In genomic region chr7:66369934-66370445, GRCm38 (mm10) we compare ENCODE assay signal across 18 mouse cellular contexts. TPM values are rescaled to one million over a fixed set of nuclear protein-coding genes. Genes with fewer than 3 reads are reported as not detected.
DNase-seq lines count a peak whose midpoint lies in the region; ATAC-seq and TF ChIP-seq lines count a peak whose summit lies in the region.
"Had no signal": no experiment of that assay in that cellular context is flagged by ENCODE, and none has a peak within 500 bp of the region (broad histone marks: within the 10 kb centered on the region; RNA-seq: fewer than 3 reads in every experiment).

No protein-coding gene starts in this region.

- no peak overlapping the region for H3K9ac ChIP-seq in heart, embryonic 13.5 days
- no peak overlapping the region for H3K9ac ChIP-seq in liver, embryonic 11.5 days (ENCODE audit: low read depth, low read length)
- no peak overlapping the region for H3K9ac ChIP-seq in liver, embryonic 12.5 days
- no peak overlapping the region for H3K9ac ChIP-seq in limb, embryonic 15.5 days
- H3K9ac ChIP-seq: embryonic facial prominence, embryonic 15.5 days; hindbrain, embryonic 15.5 days; liver, embryonic 15.5 days had no signal

- H3K4me2 ChIP-seq in heart, embryonic 13.5 days: no peak overlapping the region
- H3K4me2 ChIP-seq in liver, embryonic 11.5 days: no peak overlapping the region
- H3K4me2 ChIP-seq in liver, embryonic 12.5 days: no peak overlapping the region
- H3K4me2 ChIP-seq in limb, embryonic 15.5 days: no peak overlapping the region
- H3K4me2 ChIP-seq: embryonic facial prominence, embryonic 15.5 days; hindbrain, embryonic 15.5 days; liver, embryonic 15.5 days had no signal

- no peaks in the 10 kb centered on the region; the same call in 1 of the 2 replicates for H3K36me3 ChIP-seq in heart, embryonic 13.5 days
- H3K36me3 ChIP-seq in liver, embryonic 11.5 days (ENCODE audit: control insufficient read depth, insufficient read depth, low read length): no peaks in the 10 kb centered on the region
- H3K36me3 ChIP-seq in liver, embryonic 12.5 days: no peaks in the 10 kb centered on the region
- H3K36me3 ChIP-seq in limb, embryonic 15.5 days: 0 out of 2 replicates have a peak, but pooled peaks cover 4% of the 10 kb centered on the region
- H3K36me3 ChIP-seq: embryonic facial prominence, embryonic 15.5 days; heart, embryonic 10.5 days; hindbrain, embryonic 15.5 days; liver, embryonic 15.5 days had no signal

- DNase-seq in heart, postnatal 36 days: no peak
- DNase-seq in liver, embryonic 11.5 days (ENCODE audit: low spot score): no peak
- DNase-seq in Muller cell, postnatal 12 days (ENCODE audit: inconsistent ontology term): peak; percentile 87
- no peak for DNase-seq in embryo, embryonic 10.5 days (ENCODE audit: low spot score)
- no peak for DNase-seq in layer of hippocampus, adult 2 months (ENCODE audit: low spot score in 2 of 2)
- DNase-seq: cerebellum, adult 11 months; thymus, adult 2 months had no signal

- H3K9me3 ChIP-seq in heart, embryonic 13.5 days: no peaks in the 10 kb centered on the region
- no peaks in the 10 kb centered on the region for H3K9me3 ChIP-seq in liver, embryonic 11.5 days (ENCODE audit: control insufficient read depth, low read length)
- no peaks in the 10 kb centered on the region for H3K9me3 ChIP-seq in liver, embryonic 12.5 days (replicated peaks)
- no peaks in the 10 kb centered on the region for H3K9me3 ChIP-seq in limb, embryonic 15.5 days
- H3K9me3 ChIP-seq: embryonic facial prominence, embryonic 15.5 days; heart, embryonic 10.5 days; hindbrain, embryonic 15.5 days; liver, embryonic 15.5 days had no signal

- intact Hi-C loops in heart, postnatal 36 days (cut with DNase I): no loop called here

- no peak for TF ChIP-seq CTCF in layer of hippocampus, adult 2 months (conservative IDR thresholded peaks at IDR 0.05)

- 43% methylated on average over 5 of the region's 5 CpGs for WGBS in heart, embryonic 13.5 days
- 71% methylated on average over 5 of the region's 5 CpGs for WGBS in liver, embryonic 11.5 days
- 77% methylated on average over 5 of the region's 5 CpGs for WGBS in liver, embryonic 12.5 days (ENCODE audit: insufficient replicate concordance)
- 36% methylated on average over 5 of the region's 5 CpGs for WGBS in limb, embryonic 15.5 days

- H3K27ac ChIP-seq in heart, embryonic 13.5 days (replicated peaks): peak overlapping the region; percentile 53
- H3K27ac ChIP-seq in liver, embryonic 11.5 days (ENCODE audit: low read depth, low read length): peak overlapping the region; percentile 48; the same call in 1 of the 2 replicates
- H3K27ac ChIP-seq in liver, embryonic 12.5 days: no peak overlapping the region
- peak overlapping the region; percentile 64; the same call in 1 of the 2 replicates for H3K27ac ChIP-seq in limb, embryonic 15.5 days
- no peak overlapping the region for H3K27ac ChIP-seq in layer of hippocampus, adult 2 months
- H3K27ac ChIP-seq: embryonic facial prominence, embryonic 15.5 days; heart, embryonic 10.5 days; hindbrain, embryonic 15.5 days; liver, embryonic 15.5 days had no signal

- H3K4me1 ChIP-seq in heart, embryonic 13.5 days: peaks cover 17% of the 10 kb centered on the region
- peaks cover 2% of the 10 kb centered on the region for H3K4me1 ChIP-seq in liver, embryonic 11.5 days (replicated peaks; ENCODE audit: control insufficient read depth, insufficient read depth, low read length)
- peaks cover 6% of the 10 kb centered on the region; the same call in 1 of the 2 replicates for H3K4me1 ChIP-seq in liver, embryonic 12.5 days
- H3K4me1 ChIP-seq in limb, embryonic 15.5 days: peaks cover 14% of the 10 kb centered on the region; the same call in 1 of the 2 replicates
- H3K4me1 ChIP-seq: hindbrain, embryonic 15.5 days had no signal

- ATAC-seq in heart, embryonic 13.5 days (ENCODE audit: extremely low read depth, insufficient number of reproducible peaks, low FRiP score, low TSS enrichment): no peak
- ATAC-seq in liver, embryonic 11.5 days (replicated peaks; ENCODE audit: low FRiP score): no peak
- no peak for ATAC-seq in liver, embryonic 12.5 days
- ATAC-seq in limb, embryonic 15.5 days (ENCODE audit: insufficient number of reproducible peaks, low FRiP score, low TSS enrichment, low read depth): no peak
- ATAC-seq: CD4-positive, CD25-positive, alpha-beta regulatory T cell, adult 4 months; forebrain, embryonic 14.5 days had no signal

- H3K4me3 ChIP-seq in heart, embryonic 13.5 days: no peak overlapping the region
- H3K4me3 ChIP-seq in liver, embryonic 11.5 days (ENCODE audit: low read depth, low read length): no peak overlapping the region
- H3K4me3 ChIP-seq in liver, embryonic 12.5 days: no peak overlapping the region
- H3K4me3 ChIP-seq in limb, embryonic 15.5 days: no peak overlapping the region
- no peak overlapping the region for H3K4me3 ChIP-seq in layer of hippocampus, adult 2 months
- H3K4me3 ChIP-seq: embryonic facial prominence, embryonic 15.5 days; heart, embryonic 10.5 days; hindbrain, embryonic 15.5 days; liver, embryonic 15.5 days had no signal

- no peaks in the 10 kb centered on the region for H3K27me3 ChIP-seq in heart, embryonic 13.5 days (replicated peaks)
- H3K27me3 ChIP-seq in liver, embryonic 11.5 days (replicated peaks; ENCODE audit: control insufficient read depth, insufficient read depth, low read length): no peaks in the 10 kb centered on the region
- no peaks in the 10 kb centered on the region for H3K27me3 ChIP-seq in liver, embryonic 12.5 days (replicated peaks)
- no peaks in the 10 kb centered on the region for H3K27me3 ChIP-seq in limb, embryonic 15.5 days
- H3K27me3 ChIP-seq: embryonic facial prominence, embryonic 15.5 days; hindbrain, embryonic 15.5 days; liver, embryonic 15.5 days had no signal

RNA-seq across cellular contexts. Expression of gene Gm10974, which starts 4.3 kb away (rescaled TPM):
- polyA plus RNA-seq in heart, embryonic 13.5 days (2015; fragmentation: Nextera tagmentation; extraction: Ambion mirVana): not detected in 2 replicates
- not detected for total RNA-seq in heart, postnatal 36 days (2021)
- polyA plus RNA-seq in liver, embryonic 11.5 days (2014; fragmentation: Nextera tagmentation; extraction: Ambion mirVana): not detected in 2 replicates
- polyA plus RNA-seq in liver, embryonic 12.5 days (2016; fragmentation: Nextera tagmentation; extraction: Ambion mirVana): not detected in 2 replicates
- polyA plus RNA-seq in limb, embryonic 15.5 days (2015; fragmentation: Nextera tagmentation; extraction: Ambion mirVana): not detected in 2 replicates
- total RNA-seq in layer of hippocampus, adult 2 months (2021): not detected
- total RNA-seq: left cerebral cortex, adult 18-20 months had no signal
- polyA plus RNA-seq: CD4-positive, CD25-positive, alpha-beta regulatory T cell, adult 4 months; embryonic facial prominence, embryonic 15.5 days; forebrain, embryonic 14.5 days; heart, embryonic 10.5 days; hindbrain, embryonic 15.5 days; large intestine, adult 2 months; liver, embryonic 15.5 days; thymus, adult 2 months had no signal

RNA-seq across cellular contexts. Expression of gene Lrrk1, which starts 18.2 kb away (rescaled TPM):
- polyA plus RNA-seq in heart, embryonic 13.5 days (2015; fragmentation: Nextera tagmentation; extraction: Ambion mirVana): 7.0 and 8.0 TPM in 2 replicates
- 10 to 100 TPM; 10.2 to 10.9 TPM for total RNA-seq in heart, postnatal 36 days (2021)
- polyA plus RNA-seq in liver, embryonic 11.5 days (2014; fragmentation: Nextera tagmentation; extraction: Ambion mirVana): 8.9 and 9.3 TPM in 2 replicates
- polyA plus RNA-seq in liver, embryonic 12.5 days (2016; fragmentation: Nextera tagmentation; extraction: Ambion mirVana): 6.3 and 7.1 TPM in 2 replicates
- polyA plus RNA-seq in limb, embryonic 15.5 days (2015; fragmentation: Nextera tagmentation; extraction: Ambion mirVana): 16.2 and 17.5 TPM in 2 replicates
- 1 to 10 TPM; 2.5 to 3.1 TPM for total RNA-seq in layer of hippocampus, adult 2 months (2021)

RNA-seq across cellular contexts. Expression of gene Aldh1a3, which starts 57.3 kb away (rescaled TPM):
- 0.79 and 0.84 TPM in 2 replicates for polyA plus RNA-seq in heart, embryonic 13.5 days (2015; fragmentation: Nextera tagmentation; extraction: Ambion mirVana)
- 1 to 10 TPM; 1.1 to 1.5 TPM for total RNA-seq in heart, postnatal 36 days (2021)
- 2.9 TPM in 2 replicates for polyA plus RNA-seq in liver, embryonic 11.5 days (2014; fragmentation: Nextera tagmentation; extraction: Ambion mirVana)
- 1.9 and 2.0 TPM in 2 replicates for polyA plus RNA-seq in liver, embryonic 12.5 days (2016; fragmentation: Nextera tagmentation; extraction: Ambion mirVana)
- 9.4 TPM in 2 replicates for polyA plus RNA-seq in limb, embryonic 15.5 days (2015; fragmentation: Nextera tagmentation; extraction: Ambion mirVana)
- 1 to 10 TPM in 1 of 2 experiments, under 1 TPM in 1; 0.83 to 1.5 TPM for total RNA-seq in layer of hippocampus, adult 2 months (2021)

Comparison
In these comparisons a context has a peak if more than half of its experiments do, and no peak if none do; other contexts are left out.
1. H3K27ac ChIP-seq: peak in heart, embryonic 13.5 days (single experiment), liver, embryonic 11.5 days (single experiment) and limb, embryonic 15.5 days (single experiment); none in liver, embryonic 12.5 days (single experiment) and layer of hippocampus, adult 2 months (single experiment).